Mouse (Mus musculus) central nervous system, embryonic 18 days (tissue): ENCODE data around the gene Ldah. TPM values are rescaled to one million over a fixed set of nuclear protein-coding genes. Genes with fewer than 3 reads are reported as not detected.

Experiments used
- polyA plus RNA-seq: library from polyadenylated mRNA; depleted of rRNA; stranded (reverse); fragments of >200 nt; gene quantifications from 2 replicates; pipeline ENCODE4 v1.2.3, GENCODE M21; 2012; rRNA removed

Ldah gene
- 51.2 and 52.2 TPM in 2 replicates for polyA plus RNA-seq

DNA sequence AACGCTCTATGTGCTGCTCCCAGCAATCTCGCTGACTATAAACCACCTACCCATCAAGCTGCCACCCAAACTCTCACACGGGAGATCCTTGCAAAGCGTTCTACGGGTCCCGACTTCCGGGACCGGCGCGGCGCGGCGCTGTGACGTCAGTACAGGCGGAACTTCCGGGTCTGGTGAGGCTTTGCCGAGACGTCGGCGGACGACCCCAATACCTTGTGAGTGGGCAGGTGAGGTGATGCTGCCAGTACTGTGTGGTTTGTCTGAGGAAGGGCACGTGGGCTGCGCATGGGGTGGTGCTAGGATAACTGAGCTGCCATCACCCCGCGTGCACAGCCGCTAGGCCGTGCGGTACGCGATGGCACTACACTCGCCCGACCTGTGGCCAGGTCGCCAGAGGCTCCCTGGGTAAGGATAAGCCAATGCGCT is at the start of gene Ldah:
Gene Ldah (plus strand): TSS at position 130 of the 426 bp plus-strand sequence.

DNA sequence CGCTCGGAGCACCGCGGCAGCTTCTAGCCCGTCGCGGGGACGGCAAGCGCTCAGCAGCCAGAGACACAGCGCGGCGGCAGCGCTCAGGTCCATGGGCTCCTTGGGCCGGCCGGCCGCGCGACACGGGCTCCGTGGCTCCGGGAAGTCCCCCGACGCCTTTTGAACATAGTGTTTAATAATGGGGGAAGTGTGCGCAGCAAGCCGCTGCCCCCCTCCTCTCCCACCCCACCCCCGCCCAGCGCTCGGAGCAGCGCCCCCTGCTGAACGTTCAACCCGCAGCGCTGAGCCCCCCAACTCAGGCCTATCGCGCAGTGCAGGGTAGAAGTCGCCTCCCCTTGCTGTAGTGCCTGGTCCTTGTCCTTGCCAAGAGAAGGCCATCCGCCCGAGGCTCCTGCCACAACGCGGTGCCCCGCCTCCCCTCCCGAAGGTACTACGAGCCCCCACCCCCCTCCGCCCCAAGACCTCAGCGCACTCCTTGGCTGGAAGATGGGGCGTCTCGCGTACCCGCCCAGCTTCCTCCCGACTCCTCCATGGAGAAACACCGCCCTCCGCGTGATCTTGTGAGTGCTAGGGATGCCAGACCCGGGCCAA is 94.0 kb downstream of the Ldah start, which contains the start of gene Gdf7:
Gene Gdf7 (minus strand): TSS at position 114 of the 591 bp plus-strand sequence.

DNA sequence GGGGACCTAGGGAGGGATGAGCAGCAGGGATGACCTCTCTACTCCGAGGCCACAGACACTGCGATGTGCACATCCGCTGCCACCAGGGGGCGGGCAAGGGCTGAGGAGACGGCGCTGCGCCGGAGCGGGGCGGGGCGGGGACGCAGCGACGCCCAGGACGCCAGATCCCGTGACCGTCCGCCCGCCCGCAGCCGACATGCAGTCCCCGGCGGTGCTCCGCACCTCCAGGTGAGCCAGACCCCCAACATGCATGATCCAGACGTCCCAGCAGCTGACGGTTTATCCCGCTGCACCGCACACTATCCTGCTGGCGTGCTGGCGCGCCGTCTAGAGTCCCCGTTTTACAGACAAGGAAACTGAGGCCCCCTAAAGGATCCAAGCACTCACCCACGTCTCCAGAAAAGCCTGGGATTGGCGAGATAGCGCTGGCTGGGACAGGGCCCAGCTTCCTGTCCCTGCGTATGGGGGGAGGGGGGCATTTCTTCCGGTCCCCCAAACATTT is 105.4 kb downstream of the Ldah start, which contains the start of gene Hs1bp3:
Gene Hs1bp3 (plus strand): TSS at position 163 of the 502 bp plus-strand sequence.

Other genes starting within 250 kb of the Ldah start
- gene Apob, start 230.5 kb upstream of the Ldah start, polyA plus RNA-seq: 0.03 and 0.12 TPM in 2 replicates
- 0.06 and 0.11 TPM in 2 replicates for gene Gdf7, start 93.8 kb downstream of the Ldah start, polyA plus RNA-seq
- 8.9 and 9.0 TPM in 2 replicates for gene Hs1bp3, start 105.3 kb downstream of the Ldah start, polyA plus RNA-seq